Mouse (Mus musculus): ENCODE measurements at regions not wholly inside any gene's neighbourhood (a gene's known extent, or its start where the extent isn't known, plus 50 kb on each side); places are given as distances from the start of the nearest gene placed in this dataset.

DNA sequence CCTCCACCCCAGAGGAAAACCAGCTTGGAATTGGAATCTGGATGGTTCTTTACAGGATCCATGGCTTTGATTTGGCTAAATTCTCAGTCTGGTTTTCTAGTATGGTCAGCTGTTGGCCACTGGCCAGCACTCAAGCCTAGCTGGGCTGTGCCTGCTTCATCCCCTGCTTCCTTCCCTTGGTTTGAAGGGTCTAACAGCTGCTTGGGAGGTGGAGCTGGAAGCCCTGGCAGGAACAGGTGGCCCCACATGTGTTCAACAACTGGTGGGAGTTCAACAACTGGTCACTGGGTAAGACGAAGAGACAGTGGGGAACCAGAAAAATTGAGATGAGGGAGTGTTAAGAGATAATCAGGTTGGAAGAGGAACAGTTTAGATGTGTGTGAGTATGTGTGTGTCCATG is 82.3 kb upstream of the C2cd4b start:
- Histone ChIP-seq H3K4me1 (ENCODE audit: control insufficient read depth, insufficient read depth, low read length) (no peaks in the 10 kb centered on the region), H3K9me3 (replicated peaks; ENCODE audit: control insufficient read depth, low read length) (no peaks in the 10 kb centered on the region), H3K27ac (ENCODE audit: low read depth, low read length) (no peak overlapping the region), H3K9ac (ENCODE audit: low read length) (no peak overlapping the region), H3K36me3 (ENCODE audit: control insufficient read depth, insufficient read depth, low read length) (no peaks in the 10 kb centered on the region), H3K27me3 (replicated peaks; ENCODE audit: control insufficient read depth, insufficient read depth, low read length) (no peaks in the 10 kb centered on the region), H3K4me3 (ENCODE audit: low read depth, low read length) (no peak overlapping the region), H3K4me2 (ENCODE audit: low read length) (no peak overlapping the region)
- no peak for ATAC-seq
- WGBS: 84% methylated on average over 1 of the region's 1 CpGs
- no peak for DNase-seq (ENCODE audit: low spot score)

DNA sequence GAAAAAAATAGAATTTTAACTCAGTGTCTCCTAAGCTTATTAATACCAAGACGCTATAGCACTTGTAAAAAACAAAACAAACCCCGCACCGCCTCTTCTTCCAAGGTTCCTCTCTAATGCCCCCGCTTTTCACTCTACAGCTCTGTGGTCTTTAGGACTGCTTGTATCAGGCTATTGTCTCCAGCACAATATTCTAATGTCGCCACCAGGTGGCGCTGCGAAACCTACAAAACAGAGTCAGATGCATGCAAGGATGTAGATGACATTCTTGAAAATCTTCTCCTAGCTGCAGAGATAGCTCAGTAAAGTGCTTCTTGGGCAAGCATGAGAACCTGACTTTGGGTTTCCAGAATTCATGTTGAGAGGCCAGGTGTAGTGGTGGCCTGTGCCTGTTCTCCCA is 75.9 kb upstream of the C2cd4b start:
- 9% methylated on average over 7 of the region's 7 CpGs for WGBS
- H3K9me3 ChIP-seq (replicated peaks; ENCODE audit: control insufficient read depth, low read length): 0 out of 2 replicates have a peak, but pooled peaks cover 5% of the 10 kb centered on the region
- peak; percentile 70; the same call in 1 of the 2 replicates for ATAC-seq
- no peak overlapping the region for H3K27ac ChIP-seq (ENCODE audit: low read depth, low read length)
- no peak overlapping the region for H3K4me2 ChIP-seq (ENCODE audit: low read length)
- no peaks in the 10 kb centered on the region for H3K36me3 ChIP-seq (ENCODE audit: control insufficient read depth, insufficient read depth, low read length)
- no peak overlapping the region for H3K4me3 ChIP-seq (ENCODE audit: low read depth, low read length)
- no peak overlapping the region for H3K9ac ChIP-seq (ENCODE audit: low read length)
- peak; percentile 93 for DNase-seq (ENCODE audit: low spot score)
- no peaks in the 10 kb centered on the region for H3K4me1 ChIP-seq (ENCODE audit: control insufficient read depth, insufficient read depth, low read length)
- no peaks in the 10 kb centered on the region for H3K27me3 ChIP-seq (replicated peaks; ENCODE audit: control insufficient read depth, insufficient read depth, low read length)

DNA sequence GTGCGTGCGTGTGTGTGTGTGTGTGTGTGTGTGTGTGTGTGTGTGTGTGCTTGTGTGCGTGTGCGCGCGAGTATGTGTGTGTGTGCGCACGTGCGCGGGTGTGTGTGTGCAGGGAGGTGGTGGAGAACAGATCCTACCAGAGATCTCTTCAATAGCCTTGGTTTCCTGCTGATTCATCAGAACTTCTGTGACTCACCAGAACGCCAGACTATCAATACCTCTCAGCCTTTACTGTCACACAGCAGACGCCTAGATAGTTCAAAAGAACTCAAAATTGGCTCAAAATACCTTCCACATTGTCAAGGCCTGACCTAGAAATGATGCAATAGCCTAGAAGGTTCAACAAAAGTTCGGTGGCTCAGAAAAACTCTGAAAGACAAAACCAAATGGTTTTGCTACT is 66.8 kb upstream of the C2cd4b start:
- Histone ChIP-seq H3K4me2 (ENCODE audit: low read length) (no peak overlapping the region), H3K4me1 (ENCODE audit: control insufficient read depth, insufficient read depth, low read length) (no peaks in the 10 kb centered on the region), H3K27me3 (replicated peaks; ENCODE audit: control insufficient read depth, insufficient read depth, low read length) (no peaks in the 10 kb centered on the region), H3K27ac (ENCODE audit: low read depth, low read length) (no peak overlapping the region), H3K36me3 (ENCODE audit: control insufficient read depth, insufficient read depth, low read length) (no peaks in the 10 kb centered on the region), H3K9me3 (replicated peaks; ENCODE audit: control insufficient read depth, low read length) (no peaks in the 10 kb centered on the region), H3K9ac (ENCODE audit: low read length) (no peak overlapping the region), H3K4me3 (ENCODE audit: low read depth, low read length) (no peak overlapping the region)
- no peak for ATAC-seq
- WGBS: 84% methylated on average over 13 of the region's 13 CpGs
- DNase-seq (ENCODE audit: low spot score): no peak

DNA sequence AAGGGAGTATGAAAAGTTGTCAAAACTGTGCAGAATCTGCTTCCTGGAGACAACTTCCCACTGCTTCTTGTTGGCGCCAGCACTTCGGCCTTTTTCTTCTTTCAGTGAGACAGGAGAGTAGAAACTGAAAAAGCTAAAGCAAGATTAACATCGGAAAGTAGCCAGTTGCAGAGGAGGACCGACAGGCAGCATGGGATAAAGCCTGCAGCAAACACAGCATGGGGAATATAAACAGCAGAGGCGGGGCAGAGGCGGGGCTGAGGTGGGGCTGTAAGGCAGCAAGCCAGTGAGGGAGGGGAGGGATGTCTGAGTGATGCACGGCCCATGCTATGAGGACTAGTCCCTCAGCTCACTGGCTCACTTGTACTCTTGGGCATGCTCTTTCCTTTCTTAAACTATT is 65.5 kb upstream of the C2cd4b start:
- peak; percentile 32 for DNase-seq (ENCODE audit: low spot score)
- Histone ChIP-seq H3K9ac (ENCODE audit: low read length) (no peak overlapping the region), H3K4me3 (ENCODE audit: low read depth, low read length) (no peak overlapping the region), H3K4me1 (ENCODE audit: control insufficient read depth, insufficient read depth, low read length) (no peaks in the 10 kb centered on the region), H3K36me3 (ENCODE audit: control insufficient read depth, insufficient read depth, low read length) (no peaks in the 10 kb centered on the region), H3K27ac (ENCODE audit: low read depth, low read length) (no peak overlapping the region), H3K4me2 (ENCODE audit: low read length) (no peak overlapping the region), H3K9me3 (replicated peaks; ENCODE audit: control insufficient read depth, low read length) (no peaks in the 10 kb centered on the region), H3K27me3 (replicated peaks; ENCODE audit: control insufficient read depth, insufficient read depth, low read length) (no peaks in the 10 kb centered on the region)
- ATAC-seq: no peak
- 14% methylated on average over 7 of the region's 7 CpGs for WGBS

DNA sequence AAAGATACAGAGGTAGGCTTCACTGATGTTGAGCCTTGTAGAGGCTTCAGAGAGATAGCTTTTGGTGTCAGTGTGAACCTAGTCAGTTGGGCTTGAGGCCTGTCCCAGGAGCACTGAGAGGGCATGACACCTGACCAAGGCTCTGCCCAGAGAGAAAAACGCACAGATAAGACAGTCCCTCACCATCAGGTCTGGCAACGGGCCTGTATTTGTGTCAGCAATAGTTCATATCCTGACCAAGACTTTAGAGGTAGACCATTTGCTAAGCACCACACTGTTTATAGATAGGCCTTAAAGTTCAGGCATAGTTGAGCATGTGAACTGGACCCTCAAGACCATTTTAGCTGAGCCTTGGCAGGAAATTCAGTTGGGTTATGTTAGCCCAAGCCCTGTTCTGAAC is 60.4 kb upstream of the C2cd4b start:
- H3K4me1 ChIP-seq (ENCODE audit: control insufficient read depth, insufficient read depth, low read length): no peaks in the 10 kb centered on the region
- ATAC-seq (no peak), DNase-seq (ENCODE audit: low spot score) (no peak)
- H3K4me3 ChIP-seq (ENCODE audit: low read depth, low read length): no peak overlapping the region
- H3K27ac ChIP-seq (ENCODE audit: low read depth, low read length): no peak overlapping the region
- H3K27me3 ChIP-seq (replicated peaks; ENCODE audit: control insufficient read depth, insufficient read depth, low read length): no peaks in the 10 kb centered on the region
- 98% methylated on average over 2 of the region's 2 CpGs for WGBS
- H3K4me2 ChIP-seq (ENCODE audit: low read length): no peak overlapping the region
- no peaks in the 10 kb centered on the region for H3K9me3 ChIP-seq (replicated peaks; ENCODE audit: control insufficient read depth, low read length)
- H3K36me3 ChIP-seq (ENCODE audit: control insufficient read depth, insufficient read depth, low read length): no peaks in the 10 kb centered on the region
- no peak overlapping the region for H3K9ac ChIP-seq (ENCODE audit: low read length)

DNA sequence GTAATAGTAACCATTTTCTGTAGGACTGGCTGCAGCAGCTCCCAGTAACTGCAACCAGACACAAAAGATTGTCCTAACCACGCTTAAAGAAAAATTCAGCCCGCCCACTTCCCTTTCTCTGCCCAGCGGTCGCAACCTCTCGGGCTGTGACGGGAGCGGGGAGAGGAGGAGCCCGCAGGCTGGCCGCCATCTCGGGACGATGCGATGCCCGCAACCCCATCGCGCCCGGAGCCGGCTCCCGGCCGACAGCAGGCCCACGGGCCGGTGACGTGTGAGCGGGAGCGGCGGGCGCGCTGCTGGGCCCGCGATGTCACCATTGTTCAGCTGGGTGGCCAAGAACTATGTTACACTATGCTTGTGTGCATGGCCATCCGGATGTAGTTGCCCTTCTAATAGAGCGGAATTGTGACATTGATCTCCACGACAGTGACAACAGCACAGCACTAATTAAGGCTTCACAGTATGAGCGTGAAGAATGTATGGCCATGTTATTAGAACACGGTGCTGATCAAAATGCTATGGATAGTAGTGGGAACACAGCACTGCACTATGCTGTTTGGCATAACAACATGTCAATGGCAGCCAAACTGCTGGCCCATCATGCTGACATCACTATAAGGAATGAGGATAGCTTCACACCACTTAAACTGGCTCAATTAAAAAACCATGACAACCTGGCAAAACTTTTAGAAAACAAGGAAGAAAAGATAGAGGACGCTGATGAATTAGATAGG is 59.2 kb upstream of the C2cd4b start:
- Histone ChIP-seq H3K9ac (ENCODE audit: low read length) (peak overlapping the region; percentile 70), H3K27ac (ENCODE audit: low read depth, low read length) (peak overlapping the region; percentile 33; the same call in 1 of the 2 replicates), H3K9me3 (replicated peaks; ENCODE audit: control insufficient read depth, low read length) (no peaks in the 10 kb centered on the region), H3K4me1 (ENCODE audit: control insufficient read depth, insufficient read depth, low read length) (no peaks in the 10 kb centered on the region), H3K27me3 (replicated peaks; ENCODE audit: control insufficient read depth, insufficient read depth, low read length) (no peaks in the 10 kb centered on the region), H3K36me3 (ENCODE audit: control insufficient read depth, insufficient read depth, low read length) (no peaks in the 10 kb centered on the region), H3K4me3 (ENCODE audit: low read depth, low read length) (peak overlapping the region; percentile 30), H3K4me2 (ENCODE audit: low read length) (peak overlapping the region; percentile 64)
- DNase-seq (ENCODE audit: low spot score) (peak; percentile 52), ATAC-seq (peak; percentile 68)
- WGBS: 26% methylated on average over 35 of the region's 35 CpGs

DNA sequence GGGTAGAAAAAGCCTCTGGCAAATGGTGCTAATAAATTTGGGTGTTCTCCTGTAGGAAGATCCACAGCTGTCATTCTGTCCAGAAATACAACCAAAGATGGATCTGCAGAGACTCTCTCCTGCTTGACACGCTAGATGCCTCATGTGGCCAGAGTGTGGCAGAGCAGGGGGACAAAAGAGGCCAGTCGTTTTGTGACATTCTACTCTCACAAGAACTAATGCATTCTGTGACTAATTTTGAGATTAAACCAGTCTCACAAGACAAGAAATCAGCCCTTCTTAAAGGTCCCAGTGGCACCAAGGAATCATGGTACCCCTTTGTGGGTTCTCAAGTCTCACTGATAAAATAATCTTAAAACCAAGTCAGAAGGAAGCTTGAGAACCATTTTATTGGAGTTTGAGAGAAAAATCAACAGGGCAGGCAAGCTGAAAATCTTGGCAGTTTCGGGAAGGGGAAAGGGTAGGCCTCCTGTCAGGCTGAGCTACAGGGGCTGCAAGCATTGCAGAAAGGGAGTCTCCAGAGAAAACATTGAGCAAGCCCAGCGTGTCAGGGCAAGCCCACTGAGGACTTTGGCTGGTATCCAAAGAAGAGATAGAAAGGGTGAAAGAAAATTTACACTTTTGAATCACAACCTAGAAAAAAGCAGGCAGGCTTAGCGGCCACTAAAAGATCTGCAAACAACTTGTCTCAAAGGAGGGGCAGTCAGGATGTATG is 50.8 kb upstream of the C2cd4b start:
- Histone ChIP-seq H3K4me1 (ENCODE audit: control insufficient read depth, insufficient read depth, low read length) (0 out of 2 replicates have a peak, but pooled peaks cover 4% of the 10 kb centered on the region), H3K4me2 (ENCODE audit: low read length) (no peak overlapping the region), H3K27ac (ENCODE audit: low read depth, low read length) (no peak overlapping the region), H3K9ac (ENCODE audit: low read length) (no peak overlapping the region), H3K4me3 (ENCODE audit: low read depth, low read length) (no peak overlapping the region), H3K36me3 (ENCODE audit: control insufficient read depth, insufficient read depth, low read length) (no peaks in the 10 kb centered on the region), H3K9me3 (replicated peaks; ENCODE audit: control insufficient read depth, low read length) (no peaks in the 10 kb centered on the region), H3K27me3 (replicated peaks; ENCODE audit: control insufficient read depth, insufficient read depth, low read length) (no peaks in the 10 kb centered on the region)
- 44% methylated on average over 5 of the region's 5 CpGs for WGBS
- ATAC-seq (no peak), DNase-seq (ENCODE audit: low spot score) (no peak)
